In the genomic region with DNA sequence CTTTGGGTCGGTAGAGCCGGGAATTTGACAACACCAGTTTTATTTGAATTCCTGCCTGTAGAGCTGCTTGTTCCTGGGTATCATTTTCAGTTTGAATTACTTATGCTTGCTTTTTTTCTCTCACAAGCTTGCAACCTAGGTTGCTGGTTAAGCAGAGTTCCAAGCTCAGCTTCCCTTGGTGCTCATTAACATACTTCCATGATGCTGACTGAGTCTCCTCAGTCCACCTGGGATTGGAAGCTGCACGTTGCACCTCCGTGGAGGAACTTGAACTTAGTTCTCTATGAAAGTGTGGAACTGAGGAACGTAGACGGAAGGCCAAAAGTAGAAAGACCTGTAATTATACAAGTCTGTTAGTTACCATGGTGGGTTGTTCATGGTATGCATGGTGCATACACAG, we compare ENCODE assay signal across 10 mouse cellular contexts. TPM values are rescaled to one million over a fixed set of nuclear protein-coding genes. Genes with fewer than 3 reads are reported as not detected.
"Had no signal": no experiment of that assay in that cellular context is flagged by ENCODE, and none has a peak within 500 bp of the region (broad histone marks: within the 10 kb centered on the region; RNA-seq: fewer than 3 reads in every experiment).

No protein-coding gene starts in this region.

- H3K4me2 ChIP-seq: midbrain, embryonic 13.5 days; stomach, embryonic 15.5 days had no signal

- DNase-seq: lung, adult 18-20 months; right cerebral cortex, postnatal 14 days; thymus, adult 2 months; thymus, postnatal 25 days had no signal

- H3K4me3 ChIP-seq: layer of hippocampus, adult 2 months; midbrain, embryonic 13.5 days; stomach, embryonic 15.5 days had no signal

- H3K27me3 ChIP-seq: midbrain, embryonic 13.5 days; stomach, embryonic 15.5 days had no signal

- ATAC-seq: hindbrain, embryonic 16.5 days; inflammation-experienced regulatory T-cells, adult 6 months; intestine, postnatal 0 days; midbrain, embryonic 13.5 days had no signal

- H3K4me1 ChIP-seq: stomach, embryonic 15.5 days had no signal

- H3K9ac ChIP-seq: midbrain, embryonic 13.5 days; stomach, embryonic 15.5 days had no signal

- H3K27ac ChIP-seq: layer of hippocampus, adult 2 months; midbrain, embryonic 13.5 days; stomach, embryonic 15.5 days had no signal

- H3K9me3 ChIP-seq: midbrain, embryonic 13.5 days; stomach, embryonic 15.5 days had no signal

- H3K36me3 ChIP-seq: midbrain, embryonic 13.5 days; stomach, embryonic 15.5 days had no signal

RNA-seq across cellular contexts. Expression of a gene that starts 48.7 kb away (rescaled TPM):
- polyA plus RNA-seq: inflammation-experienced regulatory T-cells, adult 6 months had no signal
